Mouse (Mus musculus) ES-CJ7 (cell line): ENCODE results near the gene Eci2.
A peak's percentile ranks its signal among the peaks of the same experiment; 100 is the strongest.
"Not testable (repeated sequence)": the region's sequence is repeated elsewhere in the genome, so short reads cannot be mapped to it uniquely, and the experiment has no call there.

ENCODE experiments used
- DNase-seq: peaks from one replicate; pipeline ENCODE4 v3.0.0; 2011; ENCODE audit warnings: low read depth, low spot score

Eci2 gene

GRCm38 (mm10) chr13:35026879-35027278 is at the start of gene Eci2:
Gene Eci2, minus strand, starts transcription at chr13:35027096.
- DNase-seq = peak; percentile 72

DNA sequence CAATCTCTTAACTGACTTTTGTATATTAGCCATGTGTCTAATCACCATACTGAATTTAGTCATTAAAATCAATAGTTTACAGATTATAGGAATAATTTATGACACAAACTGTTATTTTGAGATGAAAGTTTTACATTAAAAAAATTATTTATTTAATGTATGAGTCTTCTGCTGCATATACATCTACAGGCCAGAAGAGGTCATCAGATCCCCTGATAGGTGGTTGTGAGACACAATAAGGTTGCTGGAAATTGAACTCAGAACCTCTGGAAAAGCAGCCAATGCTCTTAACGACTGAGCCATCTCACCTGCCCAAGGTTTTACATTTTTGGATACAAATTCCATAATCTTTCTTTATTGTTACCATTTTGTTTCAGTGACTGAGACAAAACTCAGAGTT is 48.0 kb upstream of the Eci2 start:
- DNase-seq = peak; percentile 12

DNA sequence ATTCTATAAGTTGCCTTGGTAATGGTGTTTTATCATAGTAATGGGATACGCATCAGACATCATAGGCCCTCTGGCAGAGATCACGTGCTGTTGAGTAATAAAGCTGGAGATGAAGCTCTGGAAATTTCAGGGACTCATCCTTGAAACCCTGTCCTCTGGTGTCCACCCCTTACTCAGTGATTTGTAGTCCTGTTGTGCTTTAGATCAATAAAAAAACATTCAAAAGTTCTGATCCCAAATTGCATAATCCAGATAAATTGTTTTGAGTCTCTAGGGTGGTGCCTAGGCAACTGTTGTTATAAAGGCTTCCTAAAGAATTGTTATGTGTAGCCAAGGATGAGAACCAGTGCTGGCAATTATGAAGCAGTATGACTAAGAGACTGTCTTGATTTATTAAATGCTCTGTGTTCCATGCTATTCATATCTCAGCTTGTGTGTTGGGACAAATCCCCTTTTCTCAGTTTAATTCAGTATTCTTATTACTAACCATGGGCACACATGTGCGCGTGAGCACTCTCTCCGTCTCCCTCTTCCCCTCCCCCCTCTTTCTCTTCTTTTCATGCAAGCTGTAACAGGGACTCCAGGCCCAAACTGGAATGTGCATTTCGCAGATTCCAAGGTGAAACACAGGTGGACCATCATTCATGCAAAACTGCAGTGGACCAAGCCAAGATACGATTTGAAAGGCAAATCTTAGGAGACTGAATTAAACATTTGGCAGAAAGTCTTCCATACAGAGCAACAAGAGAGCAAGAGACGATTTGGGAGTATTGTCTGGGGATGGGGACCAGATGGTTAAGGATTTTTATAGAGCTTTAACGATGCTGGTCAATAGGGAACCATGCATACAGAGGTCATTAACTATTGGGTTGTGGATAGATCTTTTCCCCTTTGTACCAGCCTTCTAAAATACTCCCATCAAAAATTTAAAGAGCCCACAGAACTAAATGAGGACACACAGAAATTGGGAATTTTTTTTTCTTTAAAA is 43.9 kb upstream of the Eci2 start:
- no peak for DNase-seq

GRCm38 (mm10) chr13:35067084-35067483 is 40.2 kb upstream of the Eci2 start:
- DNase-seq = no peak

DNA sequence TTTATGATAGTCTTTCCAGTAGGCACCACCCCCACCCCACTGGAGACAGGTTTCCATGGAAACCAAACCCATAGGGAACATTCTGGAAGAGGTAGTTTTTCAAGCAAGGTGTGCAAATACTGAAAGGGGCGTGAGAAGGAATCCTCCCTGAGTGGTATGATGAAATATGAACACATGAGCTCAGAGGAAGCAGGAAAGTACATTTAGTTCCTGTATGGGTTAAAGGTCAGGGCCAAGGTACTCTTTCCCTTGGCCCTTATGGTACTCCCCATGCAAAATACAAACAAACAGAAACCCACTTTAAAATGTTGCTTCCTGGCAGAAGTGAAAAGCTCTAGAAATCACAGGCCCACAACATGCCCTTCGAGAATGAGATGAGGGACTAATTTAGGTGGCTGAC is 39.1 kb upstream of the Eci2 start:
- no peak for DNase-seq

- no peak for DNase-seq
These were observed 37.5 kb upstream of the Eci2 start for GRCm38 (mm10) chr13:35064381-35064780.

- DNase-seq = peak; percentile 25
These were observed 31.2 kb upstream of the Eci2 start for GRCm38 (mm10) chr13:35058145-35058544.

DNA sequence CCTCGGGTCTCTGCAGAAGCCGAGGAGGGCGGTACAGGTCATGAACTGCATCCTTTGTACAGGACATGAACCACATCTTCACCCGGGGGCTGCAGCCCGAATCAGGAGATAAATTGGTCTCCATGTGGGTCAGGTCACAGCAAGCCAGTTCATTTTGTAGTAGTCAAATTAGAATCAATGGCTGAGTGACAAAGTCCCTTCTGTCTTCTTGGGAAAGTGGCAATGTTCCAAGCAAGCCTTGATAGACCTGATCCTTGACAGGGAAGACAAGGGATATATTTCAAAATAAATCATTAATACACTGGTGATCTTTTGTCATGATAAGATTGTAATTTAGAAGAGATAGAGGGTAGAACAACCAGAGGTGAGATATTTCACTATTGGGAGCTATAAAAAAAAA is 9.6 kb upstream of the Eci2 start:
- no peak for DNase-seq

DNA sequence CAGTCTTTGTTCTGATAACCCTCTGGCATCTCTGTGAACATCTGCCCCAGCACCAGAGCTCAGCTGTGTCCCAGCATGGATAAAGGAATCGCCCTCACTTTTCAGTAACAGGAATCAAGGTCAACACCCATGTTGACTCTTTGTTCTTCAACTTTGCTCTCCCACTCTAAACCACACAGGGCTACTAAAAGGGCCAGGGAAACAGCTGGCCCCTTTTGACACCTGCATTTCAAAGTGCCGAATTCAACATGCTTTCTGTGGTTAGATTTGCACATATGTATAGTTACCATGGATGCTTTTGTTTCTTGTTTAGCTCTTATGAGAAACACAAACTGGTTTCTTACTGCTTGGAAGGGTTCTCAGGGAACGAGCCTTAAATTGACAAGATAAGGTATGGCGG is 8.8 kb upstream of the Eci2 start:
- no peak for DNase-seq

DNA sequence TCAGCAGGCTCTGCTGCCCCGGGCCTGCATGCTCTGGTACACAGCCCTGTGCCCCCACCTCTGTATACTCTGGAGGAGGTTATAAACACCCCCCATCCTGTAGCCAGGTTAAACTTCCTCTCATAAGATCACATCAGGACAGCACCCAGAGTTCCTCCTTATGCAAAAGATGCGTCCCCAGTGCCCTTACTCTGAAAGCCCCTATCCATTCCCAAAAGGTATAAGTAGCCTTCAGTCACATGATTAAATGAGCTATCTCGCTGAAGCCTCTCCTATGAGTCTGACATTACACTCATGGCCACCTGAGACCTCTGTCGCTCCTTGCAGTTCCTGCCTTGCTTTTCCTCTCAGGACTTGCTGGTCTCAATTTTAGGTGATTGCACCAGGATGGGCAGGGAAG is 6.7 kb upstream of the Eci2 start:
- no peak for DNase-seq

GRCm38 (mm10) chr13:35031684-35032082 is 4.8 kb upstream of the Eci2 start:
- DNase-seq = peak; percentile 11

- DNase-seq = no peak
These were observed 4.2 kb upstream of the Eci2 start for GRCm38 (mm10) chr13:35030979-35031683.

- no peak for DNase-seq
These were observed 1.5 kb upstream of the Eci2 start for GRCm38 (mm10) chr13:35028365-35028764.

DNA sequence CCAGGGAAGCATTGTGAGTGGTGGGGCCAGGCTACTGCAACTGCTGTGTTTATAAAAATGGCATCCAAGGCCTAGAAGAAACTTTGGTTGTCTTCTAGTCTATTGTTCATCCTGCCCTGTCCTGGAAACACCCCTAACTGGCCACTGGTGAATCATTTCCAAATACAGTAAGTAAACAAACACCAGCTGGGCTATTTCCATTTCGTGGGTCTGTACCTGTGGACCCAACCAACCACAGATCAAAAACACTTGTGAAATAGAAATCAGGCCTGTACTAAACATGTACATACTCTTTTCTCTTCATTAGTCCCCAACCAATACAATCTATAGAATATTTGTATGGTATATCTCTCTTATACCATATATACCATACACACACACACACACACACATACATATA is 3.5 kb downstream of the Eci2 start:
- DNase-seq = not testable (repeated sequence)

DNA sequence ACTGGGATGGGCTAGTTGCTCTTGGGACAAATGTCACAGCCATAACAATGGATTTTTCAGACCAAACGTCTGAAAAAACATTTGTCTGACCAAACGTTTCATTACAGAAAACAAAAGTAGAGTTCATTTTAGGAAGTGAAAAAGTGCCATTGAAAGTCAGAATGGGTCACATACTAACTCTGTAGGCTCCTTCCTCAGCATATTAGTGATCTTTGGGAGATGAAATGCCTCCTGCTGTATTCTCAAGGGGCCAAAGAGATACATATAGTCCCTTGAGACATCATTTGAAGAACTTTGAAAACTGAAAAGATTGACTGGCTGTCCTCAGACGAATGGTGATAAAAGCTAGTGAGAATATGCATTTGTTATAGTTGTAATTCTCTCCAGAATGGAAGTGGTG is 6.5 kb downstream of the Eci2 start:
- DNase-seq = no peak

GRCm38 (mm10) chr13:35018866-35019536 is 7.9 kb downstream of the Eci2 start:
- DNase-seq = no peak

GRCm38 (mm10) chr13:35017392-35017791 is 9.5 kb downstream of the Eci2 start:
- no peak for DNase-seq

GRCm38 (mm10) chr13:35016067-35016466 is 10.8 kb downstream of the Eci2 start:
- DNase-seq = no peak

GRCm38 (mm10) chr13:34995925-34996324 is 31.0 kb downstream of the Eci2 start:
- no peak for DNase-seq

DNA sequence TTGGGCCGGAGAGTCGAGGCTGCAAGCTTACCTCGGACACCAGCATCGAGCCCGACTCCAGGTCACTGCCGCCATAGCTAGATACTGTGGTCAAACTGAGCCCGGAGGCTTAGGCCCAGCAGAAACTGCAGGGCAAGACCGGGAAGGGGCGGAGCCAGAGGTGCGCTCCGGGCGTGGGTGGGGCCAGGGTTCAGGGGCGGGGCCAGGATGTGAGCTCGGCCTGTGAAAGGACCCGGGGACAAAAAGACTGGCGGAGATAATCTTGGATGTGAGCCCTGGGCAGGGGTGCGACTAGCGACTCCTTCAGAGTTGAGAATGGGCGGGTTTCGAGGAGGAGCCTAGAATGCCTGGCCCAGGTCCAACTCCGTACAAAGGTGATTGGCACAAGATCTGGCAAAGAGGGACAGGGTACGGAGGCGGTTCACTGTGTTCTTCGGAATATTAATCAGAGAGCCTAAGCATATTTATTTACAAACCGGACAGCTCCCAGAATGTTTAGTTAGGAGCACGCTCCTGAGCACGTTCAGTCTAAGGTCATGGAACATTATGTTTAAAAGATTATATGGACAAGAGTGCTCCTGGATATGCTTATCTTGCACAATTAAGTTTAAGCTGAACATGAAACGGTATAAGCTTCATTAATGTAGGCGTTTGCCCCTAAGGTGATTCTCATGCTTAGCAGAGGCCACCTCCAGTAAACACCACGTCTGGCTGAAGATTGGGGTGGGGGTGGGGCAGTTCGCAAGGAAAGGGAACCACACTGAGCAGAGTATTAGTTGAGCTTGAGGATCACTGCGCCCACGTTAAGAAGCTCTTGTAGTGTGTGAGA is 32.7 kb downstream of the Eci2 start:
- DNase-seq = peak; percentile 96

DNA sequence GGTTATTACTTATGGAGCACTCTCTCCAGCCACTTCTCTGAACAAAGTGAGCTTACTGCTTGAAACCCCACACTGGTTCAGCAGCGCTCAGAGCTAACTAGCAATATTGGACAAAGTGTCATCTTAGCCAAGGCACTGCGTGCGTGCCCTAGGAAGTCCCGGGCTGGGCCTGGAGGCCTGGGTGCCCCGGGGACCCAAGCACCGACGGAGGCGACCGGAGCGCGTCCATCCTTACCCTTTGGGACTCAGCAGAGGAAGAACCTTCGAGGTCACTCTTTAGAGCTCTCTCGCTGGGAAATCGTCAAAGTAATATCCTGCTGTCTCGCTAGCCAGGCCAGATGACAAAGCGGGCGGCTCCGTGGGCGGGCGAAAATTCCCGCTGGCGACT is 33.3 kb downstream of the Eci2 start:
- no peak for DNase-seq
